Mouse (Mus musculus) kidney, postnatal 0 days (tissue): Measurements from ENCODE around the gene Rnh1. TPM values are rescaled to one million over a fixed set of nuclear protein-coding genes. Genes with fewer than 3 reads are reported as not detected.

Source experiments
- ATAC-seq: fragments of 200-750 bp; cut with Nextera tagmentation; replicated peaks from 2 replicates; pipeline ENCODE4 v1.8.0; 2017; ENCODE audit warnings: low read depth, moderate number of reproducible peaks, moderate TSS enrichment, moderate library complexity; ENCODE audit not compliant: low FRiP score
- DNase-seq: peaks from one replicate; pipeline ENCODE4 v3.0.0-alpha.2; 2016; ENCODE audit warnings: low spot score
- H3K27ac ChIP-seq: fragments of 300-500 bp; sonication (generic); 2 replicates; pipeline ENCODE4 v1.5.1; 2014; ENCODE audit warnings: mild to moderate bottlenecking
- H3K27me3 ChIP-seq: fragments of 300-500 bp; sonication (generic); 2 replicates; pipeline ENCODE4 v1.6.1; 2014; ENCODE audit warnings: low read length, mixed read lengths; ENCODE audit not compliant: insufficient read depth
- H3K36me3 ChIP-seq: fragments of 300-500 bp; sonication (generic); 2 replicates; pipeline ENCODE4 v1.6.1; 2014; ENCODE audit warnings: low read length, mixed read lengths; ENCODE audit not compliant: insufficient read depth
- H3K4me1 ChIP-seq: fragments of 300-500 bp; sonication (generic); replicated peaks from 2 replicates; pipeline ENCODE4 v1.6.1; 2014; ENCODE audit warnings: antibody characterized with exemption, low read length, mixed read lengths; ENCODE audit not compliant: insufficient read depth
- H3K4me2 ChIP-seq: fragments of 300-500 bp; sonication (generic); 2 replicates; pipeline ENCODE4 v1.6.1; 2014; ENCODE audit warnings: mild to moderate bottlenecking, low read length, moderate library complexity, mixed read lengths
- H3K4me3 ChIP-seq: fragments of 300-500 bp; sonication (generic); replicated peaks from 2 replicates; pipeline ENCODE4 v1.5.1; 2014; ENCODE audit warnings: low read depth, low read length
- H3K9ac ChIP-seq: fragments of 300-500 bp; sonication (generic); 2 replicates; pipeline ENCODE4 v1.6.1; 2014; ENCODE audit warnings: low read depth, low read length
- H3K9me3 ChIP-seq: fragments of 300-500 bp; sonication (generic); replicated peaks from 2 replicates; pipeline ENCODE4 v1.6.1; 2016; ENCODE audit warnings: low read length, inconsistent platforms, mixed read lengths
- CTCF ChIP-seq: IDR thresholded peaks from 2 replicates; pipeline ENCODE4 v1.5.1; 2016; ENCODE audit warnings: antibody characterized with exemption, low read depth, mild to moderate bottlenecking, moderate library complexity
- WGBS: fragments of 180-500 bp; shearing (Covaris S2); extraction: QIAGEN DNeasy Blood & Tissue Kit; methylation state at CpG from one replicate; pipeline ENCODE4 v1.1.7; 2014; 5-methylcytosine and 5-hydroxymethylcytosine counted together
- microRNA counts: library from miRNA; unstranded; fragments of <30 nt; microRNA quantifications from one replicate; lab custom pipeline; 2015
- microRNA-seq: library from miRNA; unstranded; fragments of <30 nt; microRNA quantifications from one replicate; pipeline ENCODE4, GENCODE M21; 2016
- polyA plus RNA-seq: library from polyadenylated mRNA; unstranded; fragments of >200 nt; fragmentation: Nextera tagmentation; extraction: Ambion mirVana; gene quantifications from 2 replicates; pipeline ENCODE4 v1.2.1, GENCODE M21; 2015

Rnh1 gene
- polyA plus RNA-seq, 1 experiment from 2014 or later = 136 TPM

GRCm38 (mm10) chr7:141115874-141116273, 56.8 kb downstream of the Rnh1 start:
- H3K4me2 ChIP-seq = no peak overlapping the region
- H3K4me3 ChIP-seq = no peak overlapping the region
- no peak overlapping the region for H3K27ac ChIP-seq
- TF ChIP-seq CTCF = no peak
- 90% methylated on average over 9 of the region's 9 CpGs for WGBS
- no peaks in the 10 kb centered on the region for H3K36me3 ChIP-seq
- H3K4me1 ChIP-seq = no peaks in the 10 kb centered on the region
- DNase-seq (no peak), ATAC-seq (no peak)
- no peaks in the 10 kb centered on the region for H3K27me3 ChIP-seq
- H3K9ac ChIP-seq = no peak overlapping the region
- no peaks in the 10 kb centered on the region for H3K9me3 ChIP-seq

MicroRNAs encoded within 50 kb of the gene (microRNA counts, 519-probe panel; counts per million panel counts)
- 5,341 counts per million, percentile 86 among the panel's probes with 10 or more counts for microRNA mmu-miR-210 (lab: Ali Mortazavi, UCI)

Small RNAs within 50 kb of the gene (microRNA-seq; reads per million reads assigned to microRNA genes)
- 357 reads per million, percentile 67 among the genes with 10 or more reads in this experiment for gene Mir210

Other genes starting within 250 kb of the Rnh1 start
- gene Pgghg, start 231.5 kb downstream of the Rnh1 start, polyA plus RNA-seq = 20.3 and 20.7 TPM in 2 replicates
- gene Ifitm5, start 222.6 kb downstream of the Rnh1 start, polyA plus RNA-seq = 1.5 and 2.2 TPM in 2 replicates
- 0.45 and 0.68 TPM in 2 replicates for gene Gm45717, start 216.9 kb downstream of the Rnh1 start, polyA plus RNA-seq
- gene Ifitm2, start 216.9 kb downstream of the Rnh1 start, polyA plus RNA-seq = 1,203 and 1,251 TPM in 2 replicates
- gene Ifitm1, start 205.6 kb downstream of the Rnh1 start, polyA plus RNA-seq = 117 and 163 TPM in 2 replicates
- 515 and 606 TPM in 2 replicates for gene Ifitm3, start 162.1 kb downstream of the Rnh1 start, polyA plus RNA-seq
- gene Ifitm6, start 154.9 kb downstream of the Rnh1 start, polyA plus RNA-seq = 1.1 and 1.5 TPM in 2 replicates
- not detected in 2 replicates for gene Gm17387, start 143.7 kb downstream of the Rnh1 start, polyA plus RNA-seq
- gene B4galnt4, start 111.8 kb downstream of the Rnh1 start, polyA plus RNA-seq = 6.4 and 7.4 TPM in 2 replicates
- 11.1 and 13.4 TPM in 2 replicates for gene Pkp3, start 94.6 kb downstream of the Rnh1 start, polyA plus RNA-seq
- gene Sigirr, start 72.3 kb downstream of the Rnh1 start, polyA plus RNA-seq = 54.1 and 59.6 TPM in 2 replicates
- gene Ano9, start 55.1 kb downstream of the Rnh1 start, polyA plus RNA-seq = 6.9 and 8.1 TPM in 2 replicates
- 75.3 and 85.1 TPM in 2 replicates for gene Ptdss2, start 50.5 kb downstream of the Rnh1 start, polyA plus RNA-seq
- gene Hras, start 21.1 kb upstream of the Rnh1 start, polyA plus RNA-seq = 91.5 and 95.5 TPM in 2 replicates
- gene Lrrc56, start 21.3 kb upstream of the Rnh1 start, polyA plus RNA-seq = 9.9 and 10.8 TPM in 2 replicates
- 2.6 and 2.9 TPM in 2 replicates for gene Lmntd2, start 41.2 kb upstream of the Rnh1 start, polyA plus RNA-seq
- 61.5 and 62.5 TPM in 2 replicates for gene Rassf7, start 43.0 kb upstream of the Rnh1 start, polyA plus RNA-seq
- 37.2 and 39.8 TPM in 2 replicates for gene Phrf1, start 55.9 kb upstream of the Rnh1 start, polyA plus RNA-seq
- gene Irf7, start 93.6 kb upstream of the Rnh1 start, polyA plus RNA-seq = 14.5 and 21.1 TPM in 2 replicates
- gene Cdhr5, start 103.9 kb upstream of the Rnh1 start, polyA plus RNA-seq = 40.1 and 41.2 TPM in 2 replicates
- 35.1 and 37.9 TPM in 2 replicates for gene Sct, start 106.3 kb upstream of the Rnh1 start, polyA plus RNA-seq
- 1.8 and 2.2 TPM in 2 replicates for gene Drd4, start 119.1 kb upstream of the Rnh1 start, polyA plus RNA-seq
- 64.1 and 64.2 TPM in 2 replicates for gene Deaf1, start 154.8 kb upstream of the Rnh1 start, polyA plus RNA-seq
- gene Tmem80, start 154.9 kb upstream of the Rnh1 start, polyA plus RNA-seq = 40.5 and 45.3 TPM in 2 replicates
- gene Eps8l2, start 166.0 kb upstream of the Rnh1 start, polyA plus RNA-seq = 76.5 and 77.1 TPM in 2 replicates
- gene Taldo1, start 219.3 kb upstream of the Rnh1 start, polyA plus RNA-seq = 420 and 440 TPM in 2 replicates
- 50.0 and 52.0 TPM in 2 replicates for gene Gatd1, start 241.3 kb upstream of the Rnh1 start, polyA plus RNA-seq